Mouse (Mus musculus) cerebellum, adult 9-10 months (tissue): ENCODE results near the gene Clba1.

Source experiments
- DNase-seq: peaks from one replicate; pipeline ENCODE4 v3.0.0; 2022

Clba1 gene

DNA sequence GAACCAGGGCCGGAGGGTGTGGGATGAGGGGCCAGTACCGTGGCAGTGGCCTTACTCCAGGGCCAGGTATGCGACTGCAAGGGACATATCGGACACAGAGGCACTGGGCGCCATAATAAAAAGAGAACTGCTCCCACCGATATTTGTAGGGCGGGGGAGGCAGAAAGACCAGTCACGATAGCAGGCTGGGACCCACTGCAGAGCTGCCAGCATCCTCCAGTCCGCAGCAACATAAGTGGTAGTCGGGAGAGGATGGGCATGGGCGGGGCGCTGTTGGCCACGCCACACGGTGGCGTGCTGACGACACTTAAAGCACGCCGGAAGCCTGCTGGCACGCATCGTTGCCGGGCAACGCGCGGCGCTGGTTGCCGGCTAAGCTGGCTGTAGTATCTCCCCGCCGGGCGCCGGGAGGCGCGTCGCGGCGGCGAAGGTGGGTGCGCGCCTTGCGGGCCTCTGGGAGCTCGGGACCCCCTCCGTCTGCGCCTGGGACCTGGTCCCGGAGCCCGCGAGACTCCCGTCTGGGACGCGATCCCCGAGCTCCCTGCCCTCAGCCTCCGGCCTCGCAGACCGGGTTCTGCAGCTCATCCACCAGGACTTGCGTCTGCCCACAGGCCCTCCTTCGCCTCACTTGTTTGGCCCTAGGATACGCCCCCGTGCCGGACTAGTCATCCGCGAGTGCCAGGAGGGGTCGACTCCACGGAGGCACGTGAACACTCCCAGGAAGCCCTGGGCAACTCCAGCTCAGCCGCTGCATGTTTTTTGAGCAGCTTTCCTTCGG is at the start of gene Clba1:
Clba1 (plus strand) TSS at position 351 of the 778 bp plus-strand sequence.
- DNase-seq: peak; percentile 93

GRCm38 (mm10) chr12:112759471-112759870 is 49.3 kb upstream of the Clba1 start:
- DNase-seq: no peak

- DNase-seq: no peak
These were observed 48.4 kb upstream of the Clba1 start, which contains the start of gene Pld4 for GRCm38 (mm10) chr12:112760154-112760926. TSS of gene Pld4 (plus strand) at chr12:112760655.

GRCm38 (mm10) chr12:112761411-112761810 is 47.3 kb upstream of the Clba1 start:
- DNase-seq: no peak

DNA sequence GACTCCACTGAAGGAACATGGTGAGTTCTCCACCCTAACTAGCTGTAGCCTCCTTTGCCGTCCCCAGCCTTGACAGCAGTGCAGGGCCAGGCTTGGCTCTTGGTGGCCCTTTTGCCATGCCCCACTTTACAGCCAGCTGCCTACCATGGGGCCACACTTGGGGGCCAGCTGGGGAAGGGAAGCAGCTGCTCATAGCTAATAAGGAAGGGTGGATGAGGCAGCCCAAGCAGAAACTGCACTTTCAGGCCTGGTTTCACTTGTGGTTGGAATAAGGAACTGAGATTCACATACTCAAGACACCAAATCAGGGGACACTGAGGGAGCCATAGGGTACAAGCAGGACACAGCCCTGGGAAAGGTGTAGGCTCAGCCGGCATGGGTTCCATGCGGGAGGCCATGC is 46.7 kb upstream of the Clba1 start:
- DNase-seq: no peak

GRCm38 (mm10) chr12:112763176-112763575 is 45.6 kb upstream of the Clba1 start:
- DNase-seq: no peak

- no peak for DNase-seq
These were observed 44.6 kb upstream of the Clba1 start for GRCm38 (mm10) chr12:112764141-112764540.

DNA sequence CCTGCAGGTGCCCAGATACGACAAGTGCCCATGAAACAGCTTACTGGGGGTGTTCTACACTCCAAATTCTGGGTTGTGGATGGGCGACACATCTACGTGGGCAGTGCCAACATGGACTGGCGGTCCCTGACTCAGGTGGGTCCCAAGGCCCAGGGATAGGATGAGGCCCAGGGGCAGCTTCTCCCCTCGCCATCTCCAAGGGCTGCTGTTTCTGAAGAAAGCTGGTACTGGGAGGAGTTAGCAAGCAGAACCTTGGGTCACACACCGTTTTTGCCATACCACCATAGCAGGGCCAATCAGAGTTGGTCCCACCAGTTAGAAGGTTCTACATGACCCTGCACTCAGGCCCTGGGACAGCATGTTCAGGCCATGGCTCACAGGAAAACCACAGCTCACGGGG is 43.7 kb upstream of the Clba1 start:
- no peak for DNase-seq

GRCm38 (mm10) chr12:112766586-112766985 is 42.2 kb upstream of the Clba1 start:
- no peak for DNase-seq

- no peak for DNase-seq
These were observed 41.5 kb upstream of the Clba1 start for GRCm38 (mm10) chr12:112767036-112767890.

DNA sequence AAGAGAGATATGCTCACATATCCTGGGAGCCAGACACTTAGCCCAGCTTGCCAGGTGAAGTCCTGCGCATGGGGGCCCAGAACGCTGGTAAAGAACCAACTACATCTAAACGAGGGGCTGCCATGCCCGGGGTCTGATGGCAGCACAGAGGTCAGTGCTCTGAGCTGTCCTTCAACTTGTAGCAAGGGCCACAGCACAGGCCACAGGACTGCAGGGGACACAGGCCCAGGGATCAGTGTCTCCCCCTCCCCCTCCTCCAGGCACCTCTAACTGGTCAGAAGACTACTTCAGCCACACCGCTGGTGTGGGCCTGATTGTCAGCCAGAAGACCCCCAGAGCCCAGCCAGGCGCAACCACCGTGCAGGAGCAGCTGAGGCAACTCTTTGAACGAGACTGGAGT is 40.6 kb upstream of the Clba1 start:
- no peak for DNase-seq

- no peak for DNase-seq
These were observed 39.7 kb upstream of the Clba1 start for GRCm38 (mm10) chr12:112769031-112769430.

DNA sequence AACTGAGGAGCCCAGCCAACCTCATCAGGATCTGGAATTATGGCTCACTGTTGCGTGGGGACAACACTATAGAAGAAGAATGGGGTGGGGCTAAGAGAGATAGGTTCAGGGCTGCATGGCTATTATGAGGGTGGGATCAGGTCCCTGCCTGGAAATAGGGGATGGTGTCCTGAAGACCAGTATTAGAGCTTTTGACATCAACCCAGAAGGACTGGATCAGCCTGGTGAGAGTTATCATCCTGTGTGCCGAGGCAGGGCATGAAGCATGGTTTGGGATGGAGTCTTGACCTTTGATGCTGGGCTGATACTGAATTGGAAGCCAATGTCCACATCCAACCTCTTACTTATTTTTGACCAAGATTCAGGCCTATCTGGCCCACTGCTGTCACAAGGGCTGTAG is 39.0 kb upstream of the Clba1 start:
- no peak for DNase-seq

DNA sequence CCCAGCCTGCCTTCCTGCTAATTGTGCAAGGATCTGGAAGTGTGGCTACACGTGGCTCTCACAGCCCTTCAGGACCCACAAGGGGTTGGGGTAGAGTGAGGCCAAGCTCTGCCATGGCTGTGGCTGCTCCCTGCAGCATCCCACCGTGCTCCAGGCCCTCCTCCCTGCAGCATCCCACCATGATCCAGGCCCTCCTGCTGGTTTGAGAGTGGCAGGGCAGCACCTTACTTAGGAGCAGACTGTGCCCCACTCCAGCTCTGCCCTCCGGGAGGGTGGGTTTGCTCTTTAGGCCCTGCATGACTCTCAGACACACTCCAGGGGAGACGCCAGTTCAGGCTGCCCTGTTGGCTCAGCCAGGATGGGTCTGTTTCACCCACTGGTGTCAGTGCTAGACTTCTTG is 38.3 kb upstream of the Clba1 start:
- no peak for DNase-seq

DNA sequence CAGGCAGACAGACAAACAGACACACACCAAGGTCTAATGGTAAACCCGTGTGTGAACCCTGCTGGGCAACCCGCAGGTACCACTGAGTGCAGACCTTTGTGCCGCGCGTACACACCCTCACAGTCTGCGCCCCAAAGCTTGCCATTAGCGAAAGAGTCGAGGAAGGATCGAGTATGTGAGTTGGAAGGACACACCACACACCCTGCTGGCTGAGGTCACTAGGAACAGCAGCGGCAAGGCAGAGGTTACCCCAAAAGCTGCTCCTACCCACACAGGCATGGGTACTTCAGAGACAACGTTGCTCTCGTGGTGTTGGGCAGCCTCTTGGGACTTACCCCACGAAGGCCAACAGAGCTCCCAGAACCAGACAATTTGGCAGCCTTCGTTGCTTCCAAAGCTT is 36.4 kb upstream of the Clba1 start:
- no peak for DNase-seq

DNA sequence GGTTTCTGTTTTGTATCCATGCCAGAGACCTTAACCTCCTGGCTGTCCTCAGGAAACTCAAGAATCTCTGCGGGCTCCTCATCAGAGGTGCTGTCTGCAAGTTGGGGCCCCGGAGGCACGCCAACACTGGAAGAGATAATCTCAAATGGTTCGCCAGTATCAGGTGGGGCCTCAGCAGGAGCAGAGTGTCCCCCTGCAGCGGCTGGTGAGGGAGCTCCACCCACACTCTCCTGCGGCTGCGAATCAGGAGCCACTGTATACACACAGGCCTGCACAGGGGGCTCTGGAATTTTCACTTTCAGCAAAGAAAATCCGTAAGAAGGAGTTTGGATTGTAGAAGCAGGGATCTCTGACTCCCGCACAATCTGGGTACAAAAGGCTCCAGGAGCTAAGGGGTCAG is 35.4 kb upstream of the Clba1 start:
- DNase-seq: no peak

GRCm38 (mm10) chr12:112774026-112774425 is 34.7 kb upstream of the Clba1 start:
- no peak for DNase-seq

GRCm38 (mm10) chr12:112774481-112774880 is 34.3 kb upstream of the Clba1 start:
- DNase-seq: no peak

GRCm38 (mm10) chr12:112791026-112791425 is 17.7 kb upstream of the Clba1 start:
- no peak for DNase-seq

DNA sequence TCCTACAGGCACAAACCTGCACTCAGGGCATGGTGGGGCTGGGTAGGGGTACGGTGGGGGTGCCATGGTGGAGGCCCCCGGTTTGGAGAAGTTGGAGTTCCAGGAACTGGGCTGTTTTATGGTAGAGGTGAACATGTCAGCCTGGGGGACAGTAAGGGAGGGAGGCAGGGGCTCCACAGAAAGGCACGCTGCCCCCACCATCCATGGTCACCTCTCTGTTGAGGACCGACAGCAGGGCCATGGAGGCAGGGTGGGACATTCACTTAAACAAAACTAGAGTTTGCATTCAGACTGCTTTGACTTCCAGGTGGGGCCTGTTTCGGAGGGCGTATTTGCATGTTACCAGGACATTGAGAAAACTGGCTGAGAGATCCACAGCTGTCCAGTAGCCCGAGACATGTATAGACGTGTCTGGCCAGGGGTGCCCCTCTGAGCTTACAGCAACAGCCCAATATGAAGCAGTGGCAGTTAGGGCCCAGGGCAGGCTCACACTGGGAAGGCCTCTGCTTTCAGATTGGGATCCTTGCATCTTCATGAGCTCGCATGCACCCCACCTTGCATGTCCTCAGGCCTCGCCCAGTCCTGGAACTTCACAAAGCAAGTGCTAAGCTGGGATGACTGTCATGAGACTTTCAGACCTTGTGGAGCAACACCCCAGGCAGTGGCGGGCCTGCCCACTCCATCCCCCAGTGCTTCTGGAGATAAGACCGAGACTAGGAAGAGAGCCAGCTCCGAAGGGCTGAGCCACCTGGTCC is 15.0 kb upstream of the Clba1 start:
- DNase-seq: no peak

DNA sequence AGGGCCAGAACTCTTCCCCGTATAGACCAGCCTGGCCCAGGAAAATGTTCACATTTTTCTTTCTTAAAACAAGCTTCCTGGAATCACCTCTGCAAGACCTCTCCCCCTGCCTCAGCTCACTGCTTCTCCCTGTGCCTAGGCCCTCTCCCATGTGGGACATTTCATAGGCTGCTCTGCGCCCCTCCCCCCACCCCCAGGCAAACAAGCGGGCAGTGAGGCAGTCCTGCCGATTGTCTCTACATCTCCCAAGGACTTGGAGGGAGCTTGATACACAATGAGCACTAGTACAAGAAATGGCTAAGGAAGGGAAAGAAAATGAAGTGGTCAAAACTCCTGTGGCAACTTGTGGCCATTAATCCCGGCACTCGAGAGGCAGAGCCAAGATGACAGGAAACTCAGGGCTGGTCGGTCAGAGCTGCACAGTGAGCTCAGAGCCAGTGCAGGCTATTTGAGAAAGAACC is 14.4 kb upstream of the Clba1 start:
- DNase-seq: no peak

- DNase-seq: no peak
These were observed 13.7 kb upstream of the Clba1 start for GRCm38 (mm10) chr12:112794998-112795397.
